16 mouse cellular contexts compared by ENCODE assay signal in genomic region chr9:98123390-98123789, GRCm38 (mm10).
DNase-seq lines count a peak whose midpoint lies in the region; TF ChIP-seq lines count a peak whose summit lies in the region.
"Had no signal": no experiment of that assay in that cellular context is flagged by ENCODE, and none has a peak within 500 bp of the region (broad histone marks: within the 10 kb centered on the region; RNA-seq: fewer than 3 reads in every experiment).

No protein-coding gene starts in this region.

- no peak overlapping the region for H3K27ac ChIP-seq in layer of hippocampus, adult 2 months
- H3K27ac ChIP-seq: gastrocnemius, adult 2 months; heart, adult 2 months; limb, embryonic 13.5 days; neural tube, embryonic 15.5 days had no signal

- peak; percentile 16 for DNase-seq in embryo, embryonic 10 days (ENCODE audit: low spot score)
- DNase-seq in embryo, embryonic 9.5 days (ENCODE audit: extremely low spot score), result no peak
- DNase-seq in layer of hippocampus, adult 2 months (ENCODE audit: low spot score in 2 of 2), result no peak
- no peak for DNase-seq in layer of hippocampus, adult 9-10 months (ENCODE audit: low spot score)
- peak; percentile 31 for DNase-seq in R1 (ENCODE audit: low read depth, low spot score)
- DNase-seq in cerebellum, adult 8-10 months, result peak; percentile 32
- no peak for DNase-seq in urinary bladder, postnatal 25 days (ENCODE audit: low spot score)
- DNase-seq in right cerebral cortex, postnatal 4 days, result no peak
- DNase-seq: gastrocnemius, adult 2 months; heart, adult 2 months; liver, postnatal 0 days; right cerebral cortex, adult 18-20 months; thymus, adult 2 months had no signal

- TF ChIP-seq CTCF in layer of hippocampus, adult 2 months (conservative IDR thresholded peaks at IDR 0.05), result peak; percentile 54

- H3K4me3 ChIP-seq in layer of hippocampus, adult 2 months, result no peak overlapping the region
- H3K4me3 ChIP-seq: gastrocnemius, adult 2 months; heart, adult 2 months; limb, embryonic 13.5 days; megakaryocyte, embryonic 14.5 days; neural tube, embryonic 15.5 days had no signal

Comparison
In these comparisons a context has a peak if more than half of its experiments do, and no peak if none do; other contexts are left out.
1. DNase-seq: peak in embryo, embryonic 10 days (single experiment), R1 (single experiment) and cerebellum, adult 8-10 months (single experiment); none in embryo, embryonic 9.5 days (single experiment), layer of hippocampus, adult 2 months (0 of 2), layer of hippocampus, adult 9-10 months (single experiment), urinary bladder, postnatal 25 days (single experiment) and right cerebral cortex, postnatal 4 days (single experiment).